Comparison of ENCODE assay signal across 9 mouse cellular contexts in the genomic region with DNA sequence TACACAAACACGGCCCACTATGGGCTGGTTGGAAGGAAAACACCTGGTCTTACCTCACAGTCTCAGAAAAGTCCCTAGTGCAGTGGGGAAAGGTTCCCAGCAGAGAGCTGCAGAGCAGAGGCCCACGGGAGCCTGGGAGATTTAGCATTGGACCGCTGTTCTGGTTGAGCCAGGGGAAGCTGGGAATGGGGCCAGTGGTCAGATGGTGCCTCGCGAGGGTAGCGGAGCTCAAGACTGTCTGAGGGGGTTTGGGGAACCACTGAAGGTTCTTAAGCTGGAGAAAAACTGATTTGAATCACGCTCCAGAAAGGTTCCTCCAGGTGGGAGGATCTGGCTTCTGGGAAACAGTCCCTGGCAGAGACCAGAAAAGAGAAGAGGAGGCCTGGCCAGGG.
DNase-seq lines count a peak whose midpoint lies in the region; ATAC-seq lines count a peak whose summit lies in the region.
"Had no signal": no experiment of that assay in that cellular context is flagged by ENCODE, and none has a peak within 500 bp of the region (broad histone marks: within the 10 kb centered on the region; RNA-seq: fewer than 3 reads in every experiment).

No protein-coding gene starts in this region.

- H3K9me3 ChIP-seq in heart, embryonic 14.5 days (ENCODE audit: control insufficient read depth, low read length), result no peaks in the 10 kb centered on the region
- no peaks in the 10 kb centered on the region for H3K9me3 ChIP-seq in forebrain, embryonic 13.5 days (replicated peaks)
- no peaks in the 10 kb centered on the region for H3K9me3 ChIP-seq in midbrain, embryonic 11.5 days (ENCODE audit: control insufficient read depth, low read length)

- H3K4me2 ChIP-seq in heart, embryonic 14.5 days (ENCODE audit: low read length), result no peak overlapping the region
- H3K4me2 ChIP-seq in forebrain, embryonic 13.5 days, result peak overlapping the region; percentile 52
- peak overlapping the region; percentile 23 for H3K4me2 ChIP-seq in midbrain, embryonic 11.5 days

- no peak overlapping the region for H3K27ac ChIP-seq in heart, embryonic 14.5 days (replicated peaks in 1 of 2; ENCODE audit: control insufficient read depth in 1 of 2, insufficient read depth in 1 of 2, low read depth in 2 of 2, low read length in 2 of 2)
- H3K27ac ChIP-seq in forebrain, embryonic 13.5 days, result peak overlapping the region; percentile 93
- peak overlapping the region; percentile 96 for H3K27ac ChIP-seq in midbrain, embryonic 11.5 days (ENCODE audit: low read depth, low read length)

- H3K27me3 ChIP-seq in heart, embryonic 14.5 days (ENCODE audit: control insufficient read depth, insufficient read depth, low read length), result peaks cover 2% of the 10 kb centered on the region; the same call in 1 of the 2 replicates
- no peaks in the 10 kb centered on the region for H3K27me3 ChIP-seq in forebrain, embryonic 13.5 days
- H3K27me3 ChIP-seq in midbrain, embryonic 11.5 days (ENCODE audit: control insufficient read depth, insufficient read depth, low read length), result peaks cover 2% of the 10 kb centered on the region; the same call in 1 of the 2 replicates

- H3K9ac ChIP-seq in heart, embryonic 14.5 days (ENCODE audit: low read length), result peak overlapping the region; percentile 11; the same call in 1 of the 2 replicates
- H3K9ac ChIP-seq in forebrain, embryonic 13.5 days, result 0 out of 2 replicates have a peak overlapping the region, but pooled peaks have one; percentile 43
- H3K9ac ChIP-seq in midbrain, embryonic 11.5 days (ENCODE audit: low read length), result peak overlapping the region; percentile 56; the same call in 1 of the 2 replicates

- H3K4me1 ChIP-seq in heart, embryonic 14.5 days (ENCODE audit: control insufficient read depth in 2 of 2, insufficient read depth in 2 of 2, low read length in 2 of 2), result no peaks in the 10 kb centered on the region
- H3K4me1 ChIP-seq in forebrain, embryonic 13.5 days, result peaks cover 29% of the 10 kb centered on the region
- peaks cover 26% of the 10 kb centered on the region for H3K4me1 ChIP-seq in midbrain, embryonic 11.5 days (ENCODE audit: control insufficient read depth, insufficient read depth, low read length)

- DNase-seq in heart, adult 18-20 months, result no peak
- peak; percentile 42 for DNase-seq in cerebellum, adult 11-12 months
- DNase-seq in midbrain, embryonic 11.5 days (ENCODE audit: low spot score, missing footprints), result no peak
- DNase-seq in adrenal gland, postnatal 36 days, result no peak
- no peak for DNase-seq in adrenal gland, adult (ENCODE audit: inconsistent age in 2 of 2, low spot score in 1 of 2)
- no peak for DNase-seq in ovary, postnatal 36 days (ENCODE audit: low spot score)
- DNase-seq: kidney, postnatal 14 days had no signal

- no peak for ATAC-seq in heart, embryonic 14.5 days (ENCODE audit: insufficient number of reproducible peaks, insufficient read depth, low FRiP score, low read depth)
- ATAC-seq in forebrain, embryonic 13.5 days, result peak; percentile 22
- peak; percentile 25 for ATAC-seq in midbrain, embryonic 11.5 days (ENCODE audit: low FRiP score)

- no peak overlapping the region for H3K4me3 ChIP-seq in heart, embryonic 14.5 days (ENCODE audit: control insufficient read depth in 1 of 2, insufficient read depth in 1 of 2, low read depth in 1 of 2, low read length in 2 of 2)
- peak overlapping the region; percentile 8; the same call in 1 of the 2 replicates for H3K4me3 ChIP-seq in forebrain, embryonic 13.5 days
- H3K4me3 ChIP-seq in midbrain, embryonic 11.5 days (ENCODE audit: low read depth, low read length), result no peak overlapping the region

- H3K36me3 ChIP-seq in heart, embryonic 14.5 days (ENCODE audit: control insufficient read depth, insufficient read depth, low read length), result no peaks in the 10 kb centered on the region
- no peaks in the 10 kb centered on the region for H3K36me3 ChIP-seq in forebrain, embryonic 13.5 days (ENCODE audit: poor library complexity, severe bottlenecking)
- no peaks in the 10 kb centered on the region for H3K36me3 ChIP-seq in midbrain, embryonic 11.5 days (ENCODE audit: control insufficient read depth, insufficient read depth, low read length)

- 38% methylated on average over 7 of the region's 7 CpGs for WGBS in heart, embryonic 14.5 days
- 5% methylated on average over 7 of the region's 7 CpGs for WGBS in forebrain, embryonic 13.5 days
- 14% methylated on average over 7 of the region's 7 CpGs for WGBS in midbrain, embryonic 11.5 days

Comparison
In these comparisons a context has a peak if more than half of its experiments do, and no peak if none do; other contexts are left out.
1. H3K27ac ChIP-seq: peak in forebrain, embryonic 13.5 days (single experiment) and midbrain, embryonic 11.5 days (single experiment); none in heart, embryonic 14.5 days (0 of 2).
2. Peak in every context shown above with its lines, with median percentiles within 50 percentile points of each other: H3K9ac ChIP-seq.